Mouse (Mus musculus) intestine, embryonic 16.5 days (tissue): ENCODE results near the gene Nudt21. TPM values are rescaled to one million over a fixed set of nuclear protein-coding genes. Genes with fewer than 3 reads are reported as not detected.

Experiments used
- ATAC-seq: fragments of 200-750 bp; cut with Nextera tagmentation; 2 replicates; pipeline ENCODE4 v1.8.0; 2017; ENCODE audit warnings: moderate TSS enrichment, moderate library complexity
- H3K27ac ChIP-seq: fragments of 300-500 bp; sonication (generic); 2 replicates; pipeline ENCODE4 v1.5.1; 2014; ENCODE audit warnings: mild to moderate bottlenecking, low read length
- H3K27me3 ChIP-seq: fragments of 300-500 bp; sonication (generic); replicated peaks from 2 replicates; pipeline ENCODE4 v1.6.1; 2014; ENCODE audit warnings: low read length, control low read depth, mixed read lengths; ENCODE audit not compliant: control insufficient read depth, insufficient read depth
- H3K36me3 ChIP-seq: fragments of 300-500 bp; sonication (generic); 2 replicates; pipeline ENCODE4 v1.6.1; 2014; ENCODE audit warnings: low read length, control low read depth; ENCODE audit not compliant: control insufficient read depth, insufficient read depth
- H3K4me1 ChIP-seq: fragments of 300-500 bp; sonication (generic); 2 replicates; pipeline ENCODE4 v1.6.1; 2014; ENCODE audit warnings: low read length, control low read depth, mixed read lengths; ENCODE audit not compliant: control insufficient read depth, insufficient read depth
- H3K4me2 ChIP-seq: fragments of 300-500 bp; sonication (generic); 2 replicates; pipeline ENCODE4 v1.6.1; 2014; ENCODE audit warnings: low read depth, low read length, control low read depth
- H3K4me3 ChIP-seq: fragments of 300-500 bp; sonication (generic); 2 replicates; pipeline ENCODE4 v1.5.1; 2014; ENCODE audit warnings: mild to moderate bottlenecking, low read length
- H3K9ac ChIP-seq: fragments of 300-500 bp; sonication (generic); 2 replicates; pipeline ENCODE4 v1.6.1; 2014; ENCODE audit warnings: low read depth, low read length
- H3K9me3 ChIP-seq: fragments of 300-500 bp; sonication (generic); 2 replicates; pipeline ENCODE4 v1.6.1; 2016; ENCODE audit warnings: low read length, control low read depth; ENCODE audit not compliant: control insufficient read depth
- WGBS: fragments of 180-500 bp; shearing (Covaris S2); extraction: QIAGEN DNeasy Blood & Tissue Kit; methylation state at CpG from one replicate; pipeline ENCODE4 v1.1.7; 2014; 5-methylcytosine and 5-hydroxymethylcytosine counted together
- polyA plus RNA-seq: library from polyadenylated mRNA; unstranded; fragments of >200 nt; fragmentation: Nextera tagmentation; extraction: Ambion mirVana; gene quantifications from 2 replicates; pipeline ENCODE4 v1.2.1, GENCODE M21; 2015

Nudt21 gene
- polyA plus RNA-seq, 1 experiment from 2014 or later, result 95.9 TPM

DNA sequence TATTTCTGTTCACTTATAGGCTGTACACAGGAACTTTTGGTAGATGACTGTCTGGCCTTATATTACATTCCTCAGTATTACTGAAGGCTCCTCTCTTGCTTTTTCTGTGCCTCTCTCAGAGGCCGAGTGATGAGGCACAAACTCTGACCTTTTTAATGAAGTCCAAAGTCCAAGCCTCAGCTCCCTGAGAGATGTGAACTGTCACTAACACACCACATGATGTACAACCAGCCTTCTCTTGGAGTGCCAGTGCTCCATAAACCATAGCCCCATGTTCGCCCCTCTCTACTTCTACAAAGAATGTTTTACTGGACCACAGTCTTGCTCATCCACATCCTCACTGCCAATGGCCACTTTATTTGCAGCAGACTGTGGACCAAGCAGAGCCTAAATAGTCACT lies 61.5 kb downstream of the Nudt21 start:
- no peak overlapping the region for H3K4me2 ChIP-seq
- H3K4me3 ChIP-seq, result no peak overlapping the region
- peaks cover 10% of the 10 kb centered on the region; the same call in 1 of the 2 replicates for H3K4me1 ChIP-seq
- no peak overlapping the region for H3K9ac ChIP-seq
- WGBS, result 80% methylated on average over 2 of the region's 2 CpGs
- peak overlapping the region; percentile 78 for H3K27ac ChIP-seq
- H3K36me3 ChIP-seq, result peaks cover 32% of the 10 kb centered on the region
- H3K9me3 ChIP-seq, result no peaks in the 10 kb centered on the region
- H3K27me3 ChIP-seq, result no peaks in the 10 kb centered on the region
- ATAC-seq, result peak; percentile 38

DNA sequence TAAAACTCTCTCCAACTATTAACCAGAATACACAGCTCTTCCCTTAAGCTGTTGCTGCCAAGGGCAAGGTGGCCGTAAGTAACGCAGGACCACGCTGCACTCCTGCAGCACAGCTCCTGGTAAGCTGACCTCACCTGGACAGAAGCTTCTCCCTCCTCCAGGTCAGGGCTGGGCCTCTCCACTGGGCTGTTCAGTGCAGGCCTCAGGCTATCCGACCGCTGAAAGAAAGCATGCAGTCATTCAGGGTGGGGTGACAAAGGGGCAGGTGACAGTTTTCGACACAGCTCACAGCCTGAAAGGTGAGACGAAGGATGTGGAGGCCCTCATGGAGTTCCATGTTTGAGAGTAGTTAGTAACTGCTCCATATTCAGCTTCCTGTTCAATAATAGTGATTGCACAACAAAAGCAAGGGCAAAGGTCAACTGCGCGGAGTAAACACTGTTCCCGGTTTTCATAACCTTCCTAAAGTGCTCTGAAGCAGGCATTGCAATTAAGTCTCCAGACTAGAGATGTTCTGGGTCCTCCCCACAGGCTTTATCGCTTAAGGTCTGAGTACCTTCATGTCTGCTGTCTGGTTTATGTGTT lies 62.1 kb downstream of the Nudt21 start:
- peaks cover 10% of the 10 kb centered on the region; the same call in 1 of the 2 replicates for H3K4me1 ChIP-seq
- no peak overlapping the region for H3K4me3 ChIP-seq
- peaks cover 34% of the 10 kb centered on the region for H3K36me3 ChIP-seq
- ATAC-seq, result peak; percentile 80
- H3K9me3 ChIP-seq, result no peaks in the 10 kb centered on the region
- 64% methylated on average over 11 of the region's 11 CpGs for WGBS
- peak overlapping the region; percentile 81 for H3K27ac ChIP-seq
- H3K9ac ChIP-seq, result no peak overlapping the region; the same call in 1 of the 2 replicates
- no peaks in the 10 kb centered on the region for H3K27me3 ChIP-seq
- no peak overlapping the region for H3K4me2 ChIP-seq

DNA sequence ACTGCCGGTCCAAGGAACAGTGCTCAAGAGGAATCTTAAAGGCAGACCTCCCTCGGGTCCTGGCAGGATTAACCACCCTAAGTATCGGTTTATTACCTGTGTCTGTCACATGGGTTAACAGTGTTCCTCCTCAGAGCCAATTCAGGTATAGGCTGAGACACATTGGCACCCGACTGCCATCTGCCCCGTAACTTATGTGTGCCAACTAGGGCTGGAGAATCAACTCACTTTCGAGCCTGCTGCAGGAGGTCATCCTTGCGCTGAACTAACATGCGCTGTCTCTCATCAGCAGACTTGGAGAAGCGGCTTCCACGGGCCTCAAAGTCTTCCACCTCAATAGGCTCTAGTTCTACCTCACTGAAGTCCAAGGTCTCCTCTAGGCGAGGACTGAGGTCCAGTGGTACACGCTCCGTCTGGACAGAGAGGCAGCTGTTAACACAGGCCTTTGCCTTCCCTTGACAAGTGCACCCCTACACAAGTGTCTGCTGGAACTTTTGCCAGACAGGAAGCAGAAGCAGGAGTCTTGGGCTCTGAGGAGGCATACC lies 62.9 kb downstream of the Nudt21 start:
- Histone ChIP-seq H3K27ac (peak overlapping the region; percentile 81), H3K9ac (no peak overlapping the region), H3K9me3 (no peaks in the 10 kb centered on the region), H3K4me1 (peaks cover 10% of the 10 kb centered on the region; the same call in 1 of the 2 replicates), H3K27me3 (no peaks in the 10 kb centered on the region), H3K36me3 (peaks cover 34% of the 10 kb centered on the region), H3K4me3 (no peak overlapping the region), H3K4me2 (no peak overlapping the region)
- 91% methylated on average over 13 of the region's 13 CpGs for WGBS
- peak; percentile 19; the same call in 1 of the 2 replicates for ATAC-seq

DNA sequence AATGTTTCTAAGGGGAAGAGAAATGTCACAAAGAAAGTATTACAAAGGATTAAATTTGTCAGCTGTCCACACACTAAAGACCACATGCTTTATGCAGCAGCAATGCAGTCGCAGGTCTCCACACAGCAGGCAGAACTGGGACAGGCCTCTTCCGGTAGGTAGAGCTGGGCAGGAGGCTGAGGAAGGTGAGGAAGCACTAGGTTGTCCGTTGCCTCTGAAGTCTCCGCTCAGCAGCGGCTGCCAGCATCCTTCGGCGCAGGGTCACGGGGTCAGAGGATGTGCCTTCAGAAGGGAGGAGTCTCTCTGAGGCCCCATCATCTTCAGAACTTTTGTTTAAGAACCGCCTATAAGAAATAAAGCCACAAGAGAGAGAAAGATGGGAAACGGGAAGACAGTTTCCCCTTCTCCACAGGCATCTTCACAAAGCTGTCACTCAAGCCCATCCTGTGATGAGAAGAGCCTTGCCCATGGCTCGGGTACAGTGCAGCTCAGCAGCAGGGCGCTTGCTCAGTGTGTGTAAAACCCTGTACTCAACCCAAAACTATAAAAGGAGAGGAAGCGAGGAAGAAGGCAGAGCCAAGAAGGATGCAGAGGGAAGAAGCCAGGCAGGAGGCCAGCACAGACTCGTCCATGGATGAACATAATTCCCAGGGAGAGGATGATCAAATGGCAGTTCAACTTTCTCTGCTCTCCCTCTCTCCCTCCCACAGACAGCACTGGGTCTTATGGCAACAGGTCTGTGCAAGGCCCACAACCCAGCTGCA lies 63.7 kb downstream of the Nudt21 start:
- WGBS, result 80% methylated on average over 14 of the region's 14 CpGs

DNA sequence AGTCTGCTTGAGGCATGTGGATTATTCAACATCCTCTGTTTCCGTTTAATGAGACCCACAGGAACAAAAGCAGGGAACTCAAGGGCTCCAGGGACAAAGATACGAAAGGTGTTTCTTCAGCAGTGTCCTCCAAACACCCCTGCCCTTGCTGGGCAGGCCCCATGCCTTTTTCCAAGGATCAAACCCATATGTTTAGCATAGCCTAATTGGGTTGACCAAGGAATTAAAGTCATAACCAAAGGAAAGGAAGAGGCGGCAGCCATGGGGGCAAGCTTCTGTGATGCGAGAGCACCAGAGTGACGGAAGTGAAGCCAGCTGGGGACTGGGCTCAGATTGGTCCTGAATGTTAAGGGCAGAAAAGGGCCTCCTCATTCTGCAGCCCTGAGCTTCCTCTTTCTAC lies 64.6 kb downstream of the Nudt21 start:
- H3K9ac ChIP-seq, result no peak overlapping the region
- peaks cover 10% of the 10 kb centered on the region; the same call in 1 of the 2 replicates for H3K4me1 ChIP-seq
- H3K9me3 ChIP-seq, result no peaks in the 10 kb centered on the region
- no peak overlapping the region for H3K4me2 ChIP-seq
- H3K36me3 ChIP-seq, result peaks cover 28% of the 10 kb centered on the region
- H3K4me3 ChIP-seq, result no peak overlapping the region
- WGBS, result 90% methylated on average over 5 of the region's 5 CpGs
- H3K27ac ChIP-seq, result no peak overlapping the region
- no peaks in the 10 kb centered on the region for H3K27me3 ChIP-seq
- ATAC-seq, result no peak

More for the DNA sequence above, 63.7 kb downstream of the Nudt21 start:
- Histone ChIP-seq H3K4me3 (no peak overlapping the region), H3K9ac (no peak overlapping the region), H3K36me3 (peaks cover 31% of the 10 kb centered on the region), H3K27me3 (no peaks in the 10 kb centered on the region), H3K4me1 (peaks cover 10% of the 10 kb centered on the region; the same call in 1 of the 2 replicates), H3K9me3 (no peaks in the 10 kb centered on the region), H3K27ac (no peak overlapping the region), H3K4me2 (no peak overlapping the region)
- no peak for ATAC-seq

DNA sequence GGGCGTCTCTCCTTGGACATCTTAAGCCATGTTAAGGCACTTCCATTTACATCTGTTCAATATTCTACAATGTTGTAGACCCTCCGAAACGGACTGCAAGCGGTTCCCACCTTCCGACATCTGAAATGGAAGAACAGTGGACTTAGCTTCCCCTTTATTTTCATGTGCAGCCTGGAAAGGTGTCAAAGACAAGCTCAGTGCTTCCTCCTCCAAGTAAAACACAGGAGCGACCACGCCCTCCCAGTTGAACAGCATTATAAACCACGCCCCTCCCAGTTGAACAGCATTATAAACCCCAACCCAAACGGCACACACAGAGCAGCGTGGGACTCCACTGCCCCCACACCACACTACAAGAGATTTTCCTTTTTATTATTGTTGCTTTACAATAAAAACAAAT lies 65.4 kb downstream of the Nudt21 start:
- no peaks in the 10 kb centered on the region for H3K27me3 ChIP-seq
- H3K9me3 ChIP-seq, result no peaks in the 10 kb centered on the region
- no peak overlapping the region for H3K4me2 ChIP-seq
- no peak overlapping the region for H3K9ac ChIP-seq
- no peak overlapping the region for H3K4me3 ChIP-seq
- 77% methylated on average over 10 of the region's 10 CpGs for WGBS
- H3K27ac ChIP-seq, result no peak overlapping the region
- peaks cover 28% of the 10 kb centered on the region for H3K36me3 ChIP-seq
- ATAC-seq, result no peak
- H3K4me1 ChIP-seq, result peaks cover 10% of the 10 kb centered on the region; the same call in 1 of the 2 replicates

DNA sequence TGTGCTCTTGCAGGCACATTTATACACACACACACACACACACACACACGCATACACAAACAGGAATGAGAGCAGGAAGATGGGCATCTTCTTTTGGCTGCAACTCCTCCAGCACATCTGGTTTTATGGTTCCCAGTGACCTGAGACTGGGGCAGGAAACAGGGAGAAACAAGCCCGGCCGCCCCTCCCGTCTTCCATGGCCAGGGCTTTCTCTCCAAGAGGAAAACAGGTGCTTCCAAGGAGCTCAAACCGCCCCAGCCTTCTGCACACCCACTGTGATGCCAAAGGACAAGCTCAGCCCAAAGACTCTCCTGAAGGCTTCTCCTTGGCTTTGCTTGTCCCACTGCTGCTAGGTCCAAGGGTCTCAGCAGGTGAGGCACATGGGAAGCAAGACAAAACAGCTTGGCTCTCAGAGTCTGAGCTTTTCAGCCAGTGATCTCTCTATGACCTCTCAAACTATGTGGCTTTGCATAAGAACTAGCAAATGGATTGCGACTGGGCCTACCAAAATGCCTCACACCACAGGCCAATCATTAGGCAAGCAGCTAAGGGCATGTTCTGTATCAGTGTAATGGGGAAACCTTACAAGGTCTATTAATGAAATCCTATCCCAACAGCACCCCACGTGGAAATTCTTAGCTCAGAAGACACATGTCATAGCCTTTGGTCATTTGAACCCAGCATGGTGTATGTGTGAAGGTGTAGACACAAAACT lies 67.0 kb downstream of the Nudt21 start:
- Histone ChIP-seq H3K4me1 (0 out of 2 replicates have a peak, but pooled peaks cover 3% of the 10 kb centered on the region), H3K4me3 (no peak overlapping the region), H3K27me3 (no peaks in the 10 kb centered on the region), H3K4me2 (no peak overlapping the region), H3K36me3 (peaks cover 22% of the 10 kb centered on the region), H3K9me3 (no peaks in the 10 kb centered on the region), H3K9ac (no peak overlapping the region), H3K27ac (no peak overlapping the region)
- 67% methylated on average over 7 of the region's 7 CpGs for WGBS
- no peak for ATAC-seq

DNA sequence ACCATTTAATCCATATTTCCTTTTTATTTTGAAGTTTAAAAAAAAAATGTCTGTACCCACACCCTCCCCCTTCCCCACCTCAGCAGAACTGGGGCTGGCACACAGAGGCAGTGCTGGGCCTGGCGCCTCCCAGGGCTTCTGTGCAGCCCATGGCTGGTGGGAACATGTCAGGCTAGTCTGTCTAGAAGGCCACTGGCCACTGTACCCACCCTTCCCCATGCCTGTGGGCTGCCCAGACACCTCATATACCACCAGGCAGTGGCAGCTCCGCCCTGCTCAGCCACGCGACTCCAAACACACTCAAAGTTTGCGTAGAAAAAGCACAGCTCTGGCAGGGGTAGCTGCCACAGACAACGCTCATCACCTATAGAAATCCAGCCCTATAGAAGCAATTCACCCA lies 68.5 kb downstream of the Nudt21 start:
- WGBS, result 65% methylated on average over 6 of the region's 6 CpGs
- ATAC-seq, result 0 out of 2 replicates have a peak, but pooled peaks have one; percentile 28

More for the DNA sequence above, 68.5 kb downstream of the Nudt21 start:
- Histone ChIP-seq H3K27me3 (no peaks in the 10 kb centered on the region), H3K4me2 (no peak overlapping the region), H3K9me3 (no peaks in the 10 kb centered on the region), H3K27ac (no peak overlapping the region), H3K4me1 (no peaks in the 10 kb centered on the region), H3K9ac (no peak overlapping the region), H3K36me3 (peaks cover 15% of the 10 kb centered on the region), H3K4me3 (no peak overlapping the region)
